Mouse (Mus musculus): Measurements from ENCODE around the gene Cntnap3. TPM values are rescaled to one million over a fixed set of nuclear protein-coding genes. Genes with fewer than 3 reads are reported as not detected.
A peak's percentile ranks its signal among the peaks of the same experiment; 100 is the strongest.
"Not testable (repeated sequence)": the region's sequence is repeated elsewhere in the genome, so short reads cannot be mapped to it uniquely, and the experiment has no call there.

Cntnap3 gene
- 1 to 10 TPM; 7.3 to 9.6 TPM for total RNA-seq (2021)
- long read RNA-seq, full-length matches to known transcripts, result 1 of 3 reads
- long read RNA-seq, partial matches to known transcripts, result 0 of 3 reads
- long read RNA-seq, other reads (novel, unspliced or antisense), result 2 of 3 reads

DNA sequence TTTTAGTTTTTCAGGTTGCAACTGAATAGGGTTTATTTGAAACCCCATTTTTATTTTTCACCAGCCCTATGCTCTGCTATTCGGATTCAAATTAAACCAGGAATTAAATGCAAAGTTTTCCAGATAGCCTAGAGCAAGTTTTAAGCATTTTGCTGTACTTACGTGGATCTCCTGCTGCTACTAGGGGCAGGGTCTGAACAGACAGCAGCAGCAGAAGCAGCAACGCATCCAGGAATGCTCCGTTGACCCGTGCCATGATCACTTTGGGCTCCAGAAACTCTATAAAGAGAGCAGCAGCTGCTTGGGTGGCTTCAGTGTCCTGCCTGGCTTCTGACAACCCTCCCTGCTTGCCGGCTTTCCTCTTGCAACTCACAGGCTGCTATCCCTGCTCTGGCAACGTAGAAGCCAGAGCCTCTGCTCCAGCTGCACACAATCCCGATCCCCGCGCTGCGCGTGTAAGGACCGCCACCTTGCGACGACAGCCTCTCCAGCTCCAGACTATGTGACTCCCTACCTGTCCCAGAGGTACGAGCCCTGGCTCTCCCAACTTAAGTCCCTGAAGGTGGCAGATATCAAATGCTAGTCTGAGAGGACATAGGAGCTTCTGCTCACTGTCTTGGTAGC is at the start of gene Cntnap3:
Gene Cntnap3, minus strand, starts transcription at position 371 of the 624 bp plus-strand sequence.
- peak; percentile 12 to 37 for DNase-seq (ENCODE audit: low spot score in 2 of 2)

DNA sequence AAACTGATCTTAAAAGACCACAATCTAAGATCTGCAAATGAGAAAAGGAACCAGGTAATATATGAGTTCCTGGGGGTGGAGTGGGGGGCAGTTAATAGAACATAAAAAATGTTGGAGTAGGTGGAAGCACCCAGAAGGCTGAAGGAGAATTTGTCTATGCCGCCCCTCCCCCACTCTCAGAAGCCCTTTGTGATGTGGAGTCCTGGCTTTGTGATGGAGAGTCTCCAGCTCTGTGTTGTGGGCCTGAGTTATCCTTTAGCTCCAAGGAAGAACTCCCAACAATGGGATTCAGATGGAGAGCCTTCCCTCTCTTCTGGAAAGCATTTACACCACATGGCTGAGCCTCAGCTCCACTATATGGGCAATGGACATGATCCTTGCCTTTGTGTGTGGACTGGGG is 13.4 kb upstream of the Cntnap3 start, which contains the start of gene Spata31:
Gene Spata31, plus strand, starts transcription at position 216 of the 400 bp plus-strand sequence.
- no peak for DNase-seq (ENCODE audit: low spot score in 2 of 2)

DNA sequence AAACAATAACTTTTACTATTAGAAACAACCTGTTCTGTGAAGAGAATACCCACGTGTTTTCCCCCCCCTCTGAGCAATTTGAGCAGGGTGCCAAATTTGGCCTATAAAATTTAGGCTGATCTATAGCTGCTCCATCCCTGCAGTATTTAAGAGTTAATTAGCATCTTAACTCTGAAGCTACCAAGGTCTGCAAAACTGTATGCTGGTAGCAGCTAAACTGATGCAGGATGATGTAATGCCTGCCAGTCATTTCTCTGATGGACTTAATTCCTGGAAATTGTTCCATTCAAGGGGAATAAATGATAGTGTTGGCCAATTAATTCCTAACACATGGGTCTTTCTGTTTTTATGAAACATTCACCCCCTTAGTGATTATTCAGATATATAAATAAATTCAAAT is 623 bp downstream of the Cntnap3 start:
- no peak for DNase-seq (ENCODE audit: low spot score in 2 of 2)

DNA sequence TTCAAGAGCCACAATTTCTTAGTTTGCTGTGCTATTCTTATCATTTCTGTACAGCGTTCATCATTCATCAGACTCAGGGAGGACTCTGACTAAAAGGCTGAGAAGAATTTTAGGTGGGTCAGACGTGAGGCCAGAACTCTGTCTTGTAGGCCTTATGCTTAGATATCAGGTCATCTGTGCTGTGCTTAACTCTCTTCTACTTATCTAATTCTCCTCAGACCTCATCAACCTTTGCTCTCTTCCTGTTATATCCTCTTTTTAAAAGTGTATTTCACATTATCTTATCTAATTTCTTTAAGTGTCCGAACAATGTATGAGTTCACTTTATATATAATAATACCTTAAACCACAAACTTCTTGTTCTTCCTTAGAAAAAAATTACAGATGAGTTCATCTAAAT is 38.4 kb downstream of the Cntnap3 start:
- no peak for DNase-seq (ENCODE audit: low spot score in 2 of 2)

DNA sequence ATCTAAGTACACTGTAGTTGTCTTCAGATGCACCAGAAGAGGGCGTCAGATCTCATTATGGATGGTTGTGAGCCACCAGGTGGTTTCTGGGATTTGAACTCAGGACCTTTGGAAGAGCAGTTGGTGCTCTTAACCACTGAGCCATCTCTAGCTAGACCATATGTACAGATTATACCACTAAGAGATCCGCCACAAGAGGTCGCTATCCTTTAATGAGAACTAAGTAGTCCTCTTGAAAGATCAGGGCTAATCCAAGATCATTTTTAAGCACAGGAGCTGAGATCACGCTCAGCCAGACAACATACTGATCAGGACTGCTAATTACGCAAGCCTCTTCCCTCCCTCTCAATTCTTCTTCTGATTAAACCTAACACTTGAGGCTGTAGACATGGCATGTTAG is 78.9 kb downstream of the Cntnap3 start:
- not testable (repeated sequence) for DNase-seq (ENCODE audit: low spot score in 2 of 2)

DNA sequence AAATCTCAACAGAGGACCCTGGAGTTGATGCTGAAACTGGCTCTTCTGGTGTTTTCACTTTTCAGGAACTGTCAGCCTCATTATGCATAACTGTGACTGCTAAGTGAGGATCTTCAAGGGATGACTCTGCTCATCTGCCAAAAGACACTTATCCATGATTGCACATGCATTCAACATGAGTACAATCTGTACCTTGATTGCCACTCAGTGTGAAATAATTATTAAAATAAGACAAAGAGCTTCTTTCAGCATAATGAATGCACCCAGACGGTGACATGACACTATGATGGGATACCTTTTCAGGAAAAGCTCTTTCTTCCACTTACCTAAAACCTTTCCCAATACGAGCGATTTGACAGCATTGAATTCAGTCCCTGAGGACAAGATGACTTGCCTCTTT is 158.4 kb downstream of the Cntnap3 start:
- DNase-seq (ENCODE audit: low spot score in 2 of 2), result no peak

DNA sequence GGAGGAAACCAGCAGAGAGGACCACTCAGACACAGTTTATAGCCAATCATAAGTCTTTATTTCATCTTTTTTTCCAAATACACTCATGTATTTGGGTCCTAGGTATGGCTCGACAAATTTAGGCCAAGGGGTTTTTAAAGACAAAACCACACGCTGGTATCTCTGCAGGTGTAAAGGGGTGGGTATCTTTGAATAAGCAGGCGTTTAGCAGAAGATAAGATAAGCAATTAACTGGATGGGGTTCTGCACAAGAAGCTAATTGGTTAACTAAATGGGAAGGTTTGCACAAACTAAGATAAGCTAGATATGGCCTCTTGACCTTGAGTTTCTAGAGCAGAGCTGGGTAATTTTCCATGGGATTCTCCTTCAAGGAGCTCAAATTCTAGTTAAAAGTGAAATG is 171.5 kb downstream of the Cntnap3 start:
- no peak for DNase-seq (ENCODE audit: low spot score in 2 of 2)

DNA sequence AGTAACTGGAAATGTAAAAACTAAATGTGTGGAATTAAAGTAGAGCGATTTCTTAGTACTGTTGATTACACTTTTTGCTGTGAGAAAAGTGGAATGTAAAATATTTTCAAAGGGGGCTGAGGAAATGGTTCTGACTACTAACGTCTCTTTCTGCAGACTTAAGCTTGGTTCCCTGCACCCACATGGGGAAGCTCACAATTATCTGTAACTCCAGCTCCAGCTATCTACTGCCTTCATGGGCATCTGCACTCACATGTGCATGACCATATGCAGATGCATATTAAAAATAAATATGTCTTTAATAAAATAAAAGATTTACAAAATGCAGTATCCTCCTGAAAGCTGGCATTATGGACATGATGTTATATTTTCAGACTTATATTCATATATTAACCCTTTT is 187.0 kb downstream of the Cntnap3 start:
- DNase-seq (ENCODE audit: low spot score in 2 of 2), result no peak

DNA sequence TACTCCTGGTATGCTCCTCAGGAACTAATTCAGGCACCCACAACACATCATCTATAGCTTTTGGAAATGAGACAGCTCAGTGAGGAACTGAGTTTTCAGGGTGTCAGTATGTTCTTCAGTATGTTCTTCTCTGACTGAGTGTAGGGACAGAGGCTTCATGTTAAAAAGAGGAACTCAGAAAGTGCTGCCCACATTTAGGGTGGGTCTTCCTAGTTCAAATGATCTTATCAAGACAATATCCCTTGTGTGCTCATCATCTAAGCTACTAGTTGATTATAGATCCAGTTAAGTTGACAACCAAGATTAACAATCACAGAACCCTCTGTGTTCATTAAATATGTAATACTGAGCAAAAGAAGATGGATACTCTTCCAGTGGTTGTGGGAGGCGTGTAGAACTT is 211.3 kb downstream of the Cntnap3 start:
- DNase-seq (ENCODE audit: low spot score in 2 of 2), result no peak

Other genes with a start within 250 kb of the Cntnap3 start
- not detected for gene Spata31, start 13.5 kb upstream of the Cntnap3 start, total RNA-seq (2021)
- gene Spata31d1c, start 129.1 kb upstream of the Cntnap3 start, total RNA-seq (2021), result not detected
- gene Prss47, start 148.8 kb upstream of the Cntnap3 start, total RNA-seq (2021), result not detected
- gene Mfsd14b, start 209.0 kb upstream of the Cntnap3 start, total RNA-seq (2021), result 10 to 100 TPM; 32.0 to 33.3 TPM
- not detected for gene Olfr465-ps1, start 234.1 kb upstream of the Cntnap3 start, total RNA-seq (2021)
- gene Olfr466, start 246.3 kb upstream of the Cntnap3 start, total RNA-seq (2021), result not detected

All from layer of hippocampus, postnatal 10 days (tissue).